Mouse (Mus musculus): ENCODE data around the gene Klk5. TPM values are rescaled to one million over a fixed set of nuclear protein-coding genes. Genes with fewer than 3 reads are reported as not detected.
A peak's percentile ranks its signal among the peaks of the same experiment; 100 is the strongest.

The Klk5 gene
- not detected in 2 replicates for polyA plus RNA-seq (2016; fragmentation: Nextera tagmentation; extraction: Ambion mirVana)

DNA sequence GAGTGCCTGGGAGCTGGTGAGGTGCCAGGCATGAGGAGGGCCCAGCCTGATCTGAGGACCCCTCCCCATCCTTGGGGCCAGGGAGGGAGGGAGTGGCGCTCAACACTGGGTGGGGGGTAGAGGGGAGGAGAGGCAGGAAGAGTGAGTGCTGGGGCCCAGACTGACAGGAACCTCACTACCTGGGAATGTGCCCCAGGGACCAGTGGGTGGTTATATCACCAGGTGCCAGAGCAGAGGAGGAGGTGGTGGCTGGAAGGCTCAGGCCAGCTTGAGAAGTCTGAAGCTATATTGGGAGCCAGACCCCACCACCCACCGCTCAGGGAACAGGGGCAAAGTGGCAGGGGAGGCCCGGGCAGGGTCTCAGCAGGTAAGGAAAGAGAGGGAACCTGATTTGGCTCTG, at the start of gene Klk5:
Gene Klk5, plus strand, starts transcription at position 271 of the 400 bp plus-strand sequence.
- Histone ChIP-seq H3K36me3 (no peaks in the 10 kb centered on the region), H3K9me3 (replicated peaks) (no peaks in the 10 kb centered on the region), H3K4me3 (no peak within 1 kb of the TSS), H3K27ac (no peak within 1 kb of the TSS), H3K27me3 (ENCODE audit: low read depth, poor library complexity, severe bottlenecking) (no peaks in the 10 kb centered on the region), H3K4me1 (no peaks in the 10 kb centered on the region)
- DNase-seq (ENCODE audit: low spot score): no peak
- 52% methylated on average over 3 of the region's 3 CpGs for WGBS

DNA sequence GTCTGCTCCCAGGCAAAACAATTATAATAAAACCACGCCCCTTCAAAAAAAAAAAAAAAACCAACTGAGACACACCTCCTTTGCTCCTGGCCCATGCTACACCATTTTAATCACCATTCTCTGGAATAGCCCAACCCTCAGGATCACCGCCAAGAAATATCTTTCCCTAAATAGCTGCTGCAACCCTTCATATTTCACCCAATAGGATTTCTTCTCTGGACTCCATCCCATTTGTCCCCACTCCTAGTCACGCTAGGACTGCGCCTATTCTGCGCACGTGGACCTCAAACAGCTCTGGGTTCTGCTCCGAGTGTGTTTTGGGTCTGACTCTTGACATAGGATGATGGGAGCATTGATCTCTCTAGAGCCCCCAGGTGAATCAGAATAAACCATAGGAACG, 45.4 kb upstream of the Klk5 start:
- Histone ChIP-seq H3K27ac (no peak overlapping the region), H3K36me3 (no peaks in the 10 kb centered on the region), H3K4me3 (peak overlapping the region; percentile 56), H3K27me3 (ENCODE audit: low read depth, poor library complexity, severe bottlenecking) (peaks cover 54% of the 10 kb centered on the region), H3K4me1 (peaks cover 16% of the 10 kb centered on the region), H3K9me3 (replicated peaks) (no peaks in the 10 kb centered on the region)
- WGBS: 8% methylated on average over 8 of the region's 8 CpGs
- DNase-seq (ENCODE audit: low spot score): no peak

- H3K36me3 ChIP-seq: no peaks in the 10 kb centered on the region
- peaks cover 16% of the 10 kb centered on the region for H3K4me1 ChIP-seq
- DNase-seq (ENCODE audit: low spot score): peak; percentile 56
- no peaks in the 10 kb centered on the region for H3K9me3 ChIP-seq (replicated peaks)
- peak within 1 kb of the TSS; percentile 56 for H3K4me3 ChIP-seq
- H3K27ac ChIP-seq: no peak within 1 kb of the TSS; the same call in 1 of the 2 replicates
- WGBS: under 1% methylated on average over 28 of the region's 28 CpGs
- peaks cover 54% of the 10 kb centered on the region for H3K27me3 ChIP-seq (ENCODE audit: low read depth, poor library complexity, severe bottlenecking)
Observed at GRCm38 (mm10) chr7:43797333-43797769, 44.4 kb upstream of the Klk5 start, which contains the start of gene Klk8. TSS of gene Klk8 (plus strand) at chr7:43797577.

GRCm38 (mm10) chr7:43797844-43798462, 43.8 kb upstream of the Klk5 start:
- Histone ChIP-seq H3K36me3 (no peaks in the 10 kb centered on the region), H3K27ac (no peak overlapping the region), H3K27me3 (ENCODE audit: low read depth, poor library complexity, severe bottlenecking) (peaks cover 54% of the 10 kb centered on the region), H3K4me1 (peaks cover 16% of the 10 kb centered on the region), H3K4me3 (peak overlapping the region; percentile 56), H3K9me3 (replicated peaks) (no peaks in the 10 kb centered on the region)
- no peak for DNase-seq (ENCODE audit: low spot score)
- 40% methylated on average over 13 of the region's 13 CpGs for WGBS

- Histone ChIP-seq H3K9me3 (replicated peaks) (no peaks in the 10 kb centered on the region), H3K27ac (no peak overlapping the region), H3K36me3 (no peaks in the 10 kb centered on the region), H3K27me3 (ENCODE audit: low read depth, poor library complexity, severe bottlenecking) (peaks cover 41% of the 10 kb centered on the region), H3K4me1 (peaks cover 16% of the 10 kb centered on the region), H3K4me3 (no peak overlapping the region)
- 74% methylated on average over 7 of the region's 7 CpGs for WGBS
- DNase-seq (ENCODE audit: low spot score): no peak
Observed at GRCm38 (mm10) chr7:43799876-43800275, 41.9 kb upstream of the Klk5 start.

GRCm38 (mm10) chr7:43810994-43811393, 30.8 kb upstream of the Klk5 start, which contains the start of gene Klk7:
TSS of gene Klk7 (plus strand) at chr7:43811294.
- Histone ChIP-seq H3K27ac (no peak within 1 kb of the TSS), H3K9me3 (replicated peaks) (no peaks in the 10 kb centered on the region), H3K4me1 (no peaks in the 10 kb centered on the region), H3K4me3 (no peak within 1 kb of the TSS), H3K36me3 (no peaks in the 10 kb centered on the region), H3K27me3 (ENCODE audit: low read depth, poor library complexity, severe bottlenecking) (no peaks in the 10 kb centered on the region)
- WGBS: 39% methylated on average over 5 of the region's 5 CpGs
- no peak for DNase-seq (ENCODE audit: low spot score)

DNA sequence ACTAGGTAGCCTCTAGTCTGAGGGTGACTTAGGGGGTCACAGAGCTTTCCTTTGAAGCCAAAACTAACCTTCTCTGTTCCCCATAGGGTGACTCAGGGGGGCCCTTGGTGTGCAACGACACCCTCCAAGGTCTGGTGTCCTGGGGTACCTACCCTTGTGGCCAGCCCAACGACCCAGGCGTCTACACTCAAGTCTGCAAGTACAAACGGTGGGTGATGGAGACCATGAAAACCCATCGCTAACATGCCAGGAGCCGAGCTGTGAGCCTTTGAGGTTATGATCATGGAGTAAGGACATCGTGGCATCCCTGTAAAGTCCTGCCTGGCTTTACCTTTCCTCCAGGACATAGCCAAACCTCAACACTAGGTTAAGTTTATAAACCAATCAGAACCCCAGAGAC, 26.6 kb upstream of the Klk5 start:
- H3K36me3 ChIP-seq: no peaks in the 10 kb centered on the region
- WGBS: 88% methylated on average over 7 of the region's 7 CpGs
- DNase-seq (ENCODE audit: low spot score): no peak
- no peaks in the 10 kb centered on the region for H3K9me3 ChIP-seq (replicated peaks)
- H3K27me3 ChIP-seq (ENCODE audit: low read depth, poor library complexity, severe bottlenecking): no peaks in the 10 kb centered on the region
- H3K4me3 ChIP-seq: no peak overlapping the region
- no peak overlapping the region for H3K27ac ChIP-seq
- H3K4me1 ChIP-seq: no peaks in the 10 kb centered on the region

DNA sequence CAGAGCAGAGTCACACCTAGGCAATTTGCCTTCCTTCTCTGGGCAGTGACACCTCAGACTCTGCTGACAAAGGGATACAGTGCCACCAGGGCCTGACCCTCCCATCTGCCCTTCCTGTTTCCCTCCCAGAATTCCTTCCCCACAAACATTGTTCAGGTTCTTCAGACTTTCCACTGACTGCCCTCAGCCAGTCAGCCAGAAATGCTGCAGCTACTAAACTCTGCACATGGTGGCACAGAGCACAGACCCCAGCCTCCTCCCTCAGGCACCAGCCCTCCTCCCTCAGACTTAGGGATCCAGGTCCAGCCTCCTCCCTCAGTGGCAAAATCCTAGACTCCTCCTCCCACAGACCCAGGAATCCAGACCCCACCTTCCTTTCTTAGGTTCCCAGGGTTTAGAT, 25.0 kb upstream of the Klk5 start:
- no peaks in the 10 kb centered on the region for H3K9me3 ChIP-seq (replicated peaks)
- H3K4me3 ChIP-seq: no peak overlapping the region
- no peak for DNase-seq (ENCODE audit: low spot score)
- H3K27ac ChIP-seq: no peak overlapping the region
- H3K36me3 ChIP-seq: no peaks in the 10 kb centered on the region
- no peaks in the 10 kb centered on the region for H3K4me1 ChIP-seq
- no peaks in the 10 kb centered on the region for H3K27me3 ChIP-seq (ENCODE audit: low read depth, poor library complexity, severe bottlenecking)

DNA sequence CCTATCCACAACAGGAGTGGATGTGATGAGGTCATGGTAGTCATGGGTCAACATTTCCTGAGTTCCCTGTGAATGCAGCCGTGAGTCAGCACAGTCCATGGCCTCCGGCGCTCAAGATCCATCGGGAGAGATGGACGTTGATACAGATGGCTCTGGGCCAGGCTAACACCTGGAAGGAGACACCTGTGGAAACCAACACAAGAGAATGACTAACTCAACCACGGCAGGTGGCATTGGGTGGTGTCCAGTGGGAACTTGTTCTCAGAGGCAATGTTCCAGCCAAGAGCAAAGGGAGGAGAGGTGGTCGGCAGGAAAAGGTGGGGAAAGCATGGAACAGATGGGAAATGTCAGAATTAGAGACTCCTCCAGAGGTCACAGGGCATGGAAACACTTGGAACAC, 20.2 kb upstream of the Klk5 start:
- Histone ChIP-seq H3K4me1 (no peaks in the 10 kb centered on the region), H3K27me3 (ENCODE audit: low read depth, poor library complexity, severe bottlenecking) (no peaks in the 10 kb centered on the region), H3K27ac (no peak overlapping the region), H3K4me3 (no peak overlapping the region), H3K36me3 (no peaks in the 10 kb centered on the region), H3K9me3 (replicated peaks) (no peaks in the 10 kb centered on the region)
- WGBS: 94% methylated on average over 7 of the region's 7 CpGs
- DNase-seq (ENCODE audit: low spot score): no peak

GRCm38 (mm10) chr7:43824199-43824598, 17.6 kb upstream of the Klk5 start, which contains the start of gene Klk6:
TSS of gene Klk6 (plus strand) at chr7:43824499.
- 90% methylated on average over 10 of the region's 10 CpGs for WGBS
- no peak within 1 kb of the TSS for H3K27ac ChIP-seq
- no peak for DNase-seq (ENCODE audit: low spot score)

DNA sequence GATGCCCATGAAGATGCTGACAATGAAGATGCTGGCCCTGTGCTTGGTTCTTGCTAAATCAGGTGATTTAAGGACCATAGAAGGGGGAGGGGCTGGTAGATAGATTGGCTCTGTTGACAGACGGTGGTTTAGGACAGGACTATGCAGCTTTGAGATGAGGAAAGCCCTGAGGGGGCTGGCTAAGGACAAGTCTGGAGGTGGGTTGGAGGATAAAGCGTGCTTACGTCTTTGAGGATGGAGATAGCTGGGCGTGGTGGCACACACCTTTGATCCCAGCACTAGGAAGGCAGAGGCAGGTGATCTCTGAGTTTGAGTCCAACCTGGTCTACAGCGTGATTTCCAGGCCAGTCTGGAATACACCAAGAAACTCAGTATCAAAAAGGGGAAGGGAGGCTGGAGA, 15.7 kb upstream of the Klk5 start:
- Histone ChIP-seq H3K4me1 (no peaks in the 10 kb centered on the region), H3K4me3 (no peak overlapping the region), H3K27ac (no peak overlapping the region), H3K36me3 (no peaks in the 10 kb centered on the region), H3K9me3 (replicated peaks) (no peaks in the 10 kb centered on the region), H3K27me3 (ENCODE audit: low read depth, poor library complexity, severe bottlenecking) (no peaks in the 10 kb centered on the region)
- WGBS: 86% methylated on average over 5 of the region's 5 CpGs
- no peak for DNase-seq (ENCODE audit: low spot score)

More at GRCm38 (mm10) chr7:43824199-43824598, 17.6 kb upstream of the Klk5 start, which contains the start of gene Klk6:
- Histone ChIP-seq H3K36me3 (no peaks in the 10 kb centered on the region), H3K4me3 (no peak within 1 kb of the TSS), H3K4me1 (no peaks in the 10 kb centered on the region), H3K27me3 (ENCODE audit: low read depth, poor library complexity, severe bottlenecking) (no peaks in the 10 kb centered on the region), H3K9me3 (replicated peaks) (no peaks in the 10 kb centered on the region)

GRCm38 (mm10) chr7:43827706-43828105, 14.1 kb upstream of the Klk5 start:
- Histone ChIP-seq H3K9me3 (replicated peaks) (no peaks in the 10 kb centered on the region), H3K36me3 (no peaks in the 10 kb centered on the region), H3K4me3 (no peak overlapping the region), H3K4me1 (no peaks in the 10 kb centered on the region), H3K27ac (no peak overlapping the region), H3K27me3 (ENCODE audit: low read depth, poor library complexity, severe bottlenecking) (no peaks in the 10 kb centered on the region)
- 92% methylated on average over 4 of the region's 4 CpGs for WGBS
- DNase-seq (ENCODE audit: low spot score): no peak

DNA sequence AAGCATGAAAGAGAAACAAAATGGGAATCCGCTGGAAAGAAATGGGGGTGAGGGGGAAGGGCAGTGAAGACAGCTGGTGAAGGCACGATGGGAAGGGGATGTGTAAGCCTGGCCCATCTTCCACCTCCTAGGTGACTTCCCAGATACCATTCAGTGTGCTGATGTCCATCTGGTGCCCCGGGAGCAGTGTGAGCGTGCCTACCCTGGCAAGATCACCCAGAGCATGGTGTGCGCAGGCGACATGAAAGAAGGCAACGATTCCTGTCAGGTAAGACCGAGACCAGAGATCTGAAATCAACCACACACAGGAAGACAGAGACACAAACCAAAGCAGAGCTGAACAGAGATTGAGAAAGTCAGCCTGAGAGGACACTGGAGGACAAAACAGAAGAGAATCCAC, 12.8 kb upstream of the Klk5 start:
- H3K4me1 ChIP-seq: no peaks in the 10 kb centered on the region
- DNase-seq (ENCODE audit: low spot score): no peak
- no peak overlapping the region for H3K27ac ChIP-seq
- no peaks in the 10 kb centered on the region for H3K9me3 ChIP-seq (replicated peaks)
- WGBS: 88% methylated on average over 8 of the region's 8 CpGs
- H3K4me3 ChIP-seq: no peak overlapping the region
- H3K36me3 ChIP-seq: no peaks in the 10 kb centered on the region
- no peaks in the 10 kb centered on the region for H3K27me3 ChIP-seq (ENCODE audit: low read depth, poor library complexity, severe bottlenecking)

DNA sequence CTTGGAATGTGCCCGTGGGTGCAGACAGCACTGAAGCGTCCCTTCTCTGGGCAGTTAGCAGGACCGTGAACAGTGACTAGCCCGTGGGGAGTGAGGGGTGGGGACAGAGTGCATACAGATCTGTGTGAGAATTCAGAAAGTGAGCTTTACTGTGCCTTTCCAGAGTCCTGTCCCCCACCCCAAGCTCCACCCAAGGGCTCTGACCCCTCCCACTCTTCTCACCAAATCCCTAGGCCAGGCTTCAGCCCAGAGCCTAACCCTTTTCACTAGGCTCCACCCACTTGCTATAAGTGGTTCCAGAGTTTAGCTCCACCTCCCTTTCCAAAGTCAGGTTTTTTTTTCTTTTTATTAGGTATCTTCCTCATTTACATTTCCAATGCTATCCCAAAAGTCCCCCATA, 2.0 kb downstream of the Klk5 start:
- Histone ChIP-seq H3K27me3 (ENCODE audit: low read depth, poor library complexity, severe bottlenecking) (no peaks in the 10 kb centered on the region), H3K9me3 (replicated peaks) (no peaks in the 10 kb centered on the region), H3K27ac (no peak overlapping the region), H3K4me3 (no peak overlapping the region), H3K36me3 (no peaks in the 10 kb centered on the region), H3K4me1 (no peaks in the 10 kb centered on the region)
- WGBS: 93% methylated on average over 4 of the region's 4 CpGs
- no peak for DNase-seq (ENCODE audit: low spot score)
